Mouse (Mus musculus) heart, adult 10 weeks (tissue): ENCODE results near the gene Hspa2. TPM values are rescaled to one million over a fixed set of nuclear protein-coding genes. Genes with fewer than 3 reads are reported as not detected.

Experiments used
- polyA plus RNA-seq: library from polyadenylated mRNA; stranded (reverse); fragments of 350-450 nt; fragmentation: Illumina TruSeq; extraction: RNeasy Lipid Tissue Mini Kit (QIAGEN cat#74804); gene quantifications from one replicate; pipeline ENCODE4 v1.2.3, GENCODE M21; 2014; ENCODE audit warnings: low read depth, low replicate concordance

The Hspa2 gene
- polyA plus RNA-seq: 4.3 TPM

DNA sequence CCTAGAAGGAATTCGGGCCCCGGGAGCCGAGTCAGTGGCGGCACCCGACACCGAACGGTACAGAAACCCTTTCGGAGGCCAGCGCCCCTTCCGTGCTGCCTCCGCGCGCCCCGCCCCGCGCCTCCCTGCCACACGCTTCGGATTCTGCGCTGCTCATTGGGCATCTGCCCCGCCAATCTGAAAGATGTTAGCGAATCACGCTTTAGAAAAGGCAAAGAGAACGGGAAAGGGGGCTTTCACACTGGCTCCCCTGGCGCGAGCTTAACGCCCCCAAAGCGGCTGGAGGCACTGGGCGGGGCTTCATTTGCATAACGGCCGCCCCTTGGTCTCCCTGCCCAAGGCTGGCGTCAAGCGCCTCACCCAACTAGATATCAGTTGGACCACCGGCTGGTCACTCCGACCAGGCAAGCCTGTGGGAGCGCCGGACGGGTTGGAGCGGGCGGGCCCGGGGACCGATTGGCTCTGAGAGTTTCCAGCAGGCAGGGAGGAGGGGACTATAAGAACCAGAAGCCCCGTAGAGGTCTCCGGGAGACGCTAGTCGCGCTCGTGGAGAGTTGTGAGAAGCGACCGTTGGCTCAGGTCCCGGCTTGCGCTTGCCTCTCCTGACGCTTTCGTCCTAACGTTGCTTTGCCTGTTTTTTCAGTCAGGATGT, at the start of gene Hspa2:
Gene Hspa2, plus strand, starts transcription at position 291 of the 652 bp plus-strand sequence.

DNA sequence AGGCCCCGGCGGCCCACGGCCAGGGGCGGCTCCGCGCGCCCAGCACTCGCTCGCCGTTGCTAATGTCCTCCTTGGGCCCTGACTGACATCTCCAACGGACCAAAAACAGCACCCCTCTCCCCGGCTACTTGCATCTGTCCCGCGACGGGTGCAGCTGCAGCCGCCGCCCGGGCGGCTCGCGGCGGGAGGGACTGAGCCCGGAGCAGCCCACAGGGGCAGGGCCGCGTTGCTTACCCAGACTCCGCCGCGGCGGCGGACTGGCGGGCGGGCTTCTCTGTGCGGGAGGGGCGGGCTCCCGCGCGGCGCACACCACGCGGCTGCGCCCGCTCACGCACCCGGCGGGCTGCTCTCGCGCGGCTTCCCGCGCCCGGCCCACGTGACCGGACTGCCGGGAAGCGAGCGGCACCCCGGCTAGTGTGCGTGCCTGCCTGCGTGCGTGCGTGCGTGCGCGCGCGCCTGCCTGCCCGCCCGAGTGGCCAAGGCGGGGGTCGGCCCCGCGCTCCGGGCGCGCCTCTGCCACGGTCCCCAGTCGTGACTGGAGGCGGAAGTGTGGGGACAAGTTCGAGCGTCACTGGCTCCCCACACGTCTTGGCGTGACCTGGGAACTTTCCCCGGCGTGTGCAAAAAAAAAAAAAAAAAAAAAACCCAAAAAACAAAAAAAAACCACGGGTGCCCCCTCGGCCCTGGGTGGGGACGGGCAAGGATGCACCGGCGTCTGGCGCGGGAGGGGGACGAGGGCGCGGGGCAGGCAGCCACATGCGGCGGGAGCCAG, 34.6 kb upstream of the Hspa2 start, which contains the start of gene Zbtb25:
Gene Zbtb25, minus strand, starts transcription at position 397 of the 772 bp plus-strand sequence.

DNA sequence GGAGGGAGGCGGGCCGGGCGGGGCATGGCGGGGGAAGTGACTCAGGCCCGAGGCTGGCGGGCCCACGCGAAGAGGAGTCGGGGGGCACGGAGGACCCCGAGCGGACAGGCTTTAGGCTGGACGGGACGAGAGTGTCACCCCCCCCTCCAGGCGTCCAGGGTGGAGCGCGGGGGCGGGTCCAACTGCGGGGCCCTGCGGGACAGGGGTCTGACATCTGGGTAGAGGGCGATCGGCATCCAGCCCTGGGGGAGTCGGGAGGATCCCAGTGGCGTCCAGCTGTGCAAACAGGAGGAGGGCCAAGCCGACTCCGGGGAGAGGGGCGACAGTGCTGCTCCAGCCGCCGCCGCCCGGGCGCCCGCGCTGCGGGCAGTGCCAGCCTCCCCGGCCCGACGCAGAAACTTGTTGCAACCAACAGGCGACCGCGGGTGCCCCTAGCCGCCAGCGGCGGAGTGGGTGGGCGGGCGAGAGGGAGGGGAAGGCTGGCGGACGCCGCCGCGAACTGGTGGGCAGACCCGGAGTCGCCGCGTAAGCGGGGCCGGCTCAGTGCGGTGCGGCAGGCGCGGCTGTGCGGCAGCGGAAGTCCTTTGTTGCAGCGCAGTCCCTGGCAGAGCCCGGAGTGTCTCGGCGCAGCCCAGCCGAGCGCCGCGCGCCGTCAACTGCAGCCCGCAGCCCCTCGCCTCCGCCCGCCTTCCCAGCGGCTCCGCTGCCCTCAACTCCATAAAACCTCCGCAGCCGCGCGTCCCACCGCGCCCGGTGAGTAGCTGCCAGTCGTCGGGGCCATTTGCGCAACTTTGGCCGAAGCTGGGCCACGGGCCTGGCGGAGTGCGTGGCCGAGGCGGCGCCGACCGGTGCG, 33.8 kb upstream of the Hspa2 start, which contains the start of gene Zbtb1:
Gene Zbtb1, plus strand, starts transcription at position 289 of the 853 bp plus-strand sequence.

DNA sequence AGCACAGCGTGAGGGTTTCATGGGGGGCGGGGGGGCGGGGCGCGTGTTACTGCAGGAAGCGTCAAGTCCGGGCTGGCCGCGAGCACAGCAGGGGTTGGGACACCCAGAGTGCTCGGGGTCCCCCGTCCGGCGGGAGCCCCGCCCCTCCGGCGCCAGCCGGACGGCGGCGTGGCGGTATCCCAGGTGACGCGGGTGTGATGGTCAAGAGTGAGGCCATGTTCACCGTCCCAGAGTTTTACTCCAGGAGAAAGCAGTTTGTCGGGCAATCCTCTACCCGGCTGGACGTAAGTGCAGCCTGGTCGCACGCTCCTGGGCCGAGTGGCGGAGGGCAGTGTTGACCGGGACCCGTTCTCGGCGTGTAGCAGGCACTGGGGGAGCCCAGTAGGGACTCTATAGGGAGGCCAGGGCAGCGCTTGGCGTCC, 13.5 kb downstream of the Hspa2 start, which contains the start of gene Ppp1r36:
Gene Ppp1r36, plus strand, starts transcription at position 106 of the 422 bp plus-strand sequence.

Other genes starting within 250 kb of the Hspa2 start
- 0.13 TPM for gene Esr2, start 226.9 kb upstream of the Hspa2 start, polyA plus RNA-seq
- gene Tex21, start 157.4 kb upstream of the Hspa2 start, polyA plus RNA-seq: not detected
- gene Mthfd1, start 148.9 kb upstream of the Hspa2 start, polyA plus RNA-seq: 24.1 TPM
- gene Akap5, start 79.3 kb upstream of the Hspa2 start, polyA plus RNA-seq: 1.0 TPM
- gene Zbtb25, start 34.6 kb upstream of the Hspa2 start, polyA plus RNA-seq: 6.9 TPM
- 2.6 TPM for gene Zbtb1, start 33.9 kb upstream of the Hspa2 start, polyA plus RNA-seq
- not detected for gene Ppp1r36, start 13.4 kb downstream of the Hspa2 start, polyA plus RNA-seq
- gene Plekhg3, start 126.7 kb downstream of the Hspa2 start, polyA plus RNA-seq: 11.1 TPM